Mouse (Mus musculus) left cerebral cortex, postnatal 4 days (tissue): ENCODE results near the gene Tmem135. TPM values are rescaled to one million over a fixed set of nuclear protein-coding genes. Genes with fewer than 3 reads are reported as not detected.

ENCODE experiments used
- DNase-seq: peaks from one replicate; pipeline ENCODE4 v3.0.0-alpha.2; 2022
- intact Hi-C: fragments of 180-260 bp; cut with DNase I; formaldehyde crosslinking; loops from one replicate; pipeline ENCODE4 v1.15.1; 2025
- total RNA-seq, 2 experiments: library from RNA; stranded (reverse); gene quantifications; 2 replicates each; pipeline ENCODE4 v1.2.3; 2021

The Tmem135 gene
- total RNA-seq, 2 experiments from 2014 or later: 49.4 to 54.6 TPM

DNA sequence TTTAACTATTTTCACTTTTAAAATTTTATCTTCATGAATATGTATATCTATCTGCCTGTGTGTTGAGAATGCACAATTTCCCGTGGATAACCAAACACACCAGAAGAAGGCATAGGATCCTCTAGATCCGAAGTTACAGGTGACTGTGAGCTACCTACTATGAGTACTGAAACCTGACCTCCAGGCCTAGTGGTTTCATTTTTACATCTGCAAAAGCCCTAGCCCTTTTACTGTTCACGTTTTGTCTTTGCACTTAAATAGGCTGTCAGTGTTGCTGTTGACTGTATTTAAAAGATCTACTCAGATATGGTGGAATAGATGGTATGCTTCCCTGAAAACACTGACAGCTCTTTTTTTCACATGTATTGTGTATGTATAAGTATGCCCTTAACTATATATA, 197.9 kb downstream of the Tmem135 start:
- intact Hi-C loops: no loop called here
- DNase-seq: no peak

DNA sequence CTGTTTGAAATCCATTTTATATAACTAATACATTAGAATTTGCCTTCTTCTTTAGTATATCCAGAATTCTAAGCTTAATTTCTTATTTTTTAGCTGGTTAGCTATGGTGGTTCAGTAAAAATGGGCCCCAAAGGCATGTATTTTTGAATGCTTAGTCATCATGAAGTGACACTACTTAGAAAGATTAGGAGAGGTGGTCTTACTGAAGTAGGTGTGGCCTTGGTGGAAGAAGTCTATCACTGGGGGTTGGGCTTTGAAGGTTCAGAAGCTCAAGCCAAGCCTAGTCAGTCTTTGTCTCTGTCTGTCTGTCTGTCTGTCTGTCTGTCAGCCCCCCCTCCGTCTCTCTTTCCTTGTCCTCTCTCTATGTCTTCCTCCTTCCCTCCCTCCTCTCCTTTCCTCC, 198.6 kb downstream of the Tmem135 start:
- no peak for DNase-seq
- intact Hi-C loops: no loop called here

DNA sequence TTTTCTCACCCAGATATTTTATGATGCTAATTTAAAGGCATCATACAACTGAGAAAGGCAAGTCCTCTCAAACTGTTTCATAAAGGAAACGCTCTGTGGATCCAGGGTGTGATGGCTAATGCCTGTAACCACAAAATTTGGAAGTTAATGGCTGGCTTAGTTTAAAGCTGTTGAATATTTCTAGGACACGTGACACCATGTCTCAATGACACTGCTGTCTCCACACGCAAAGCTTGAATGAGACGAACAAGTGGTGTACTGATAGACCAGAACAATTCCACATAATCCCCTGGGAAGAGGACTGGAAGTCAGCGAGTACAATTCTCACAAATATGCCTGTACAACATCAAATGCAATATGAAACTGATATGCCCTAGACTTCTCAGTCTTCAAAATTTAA, 200.9 kb downstream of the Tmem135 start:
- no peak for DNase-seq
- intact Hi-C loops: no loop called here

DNA sequence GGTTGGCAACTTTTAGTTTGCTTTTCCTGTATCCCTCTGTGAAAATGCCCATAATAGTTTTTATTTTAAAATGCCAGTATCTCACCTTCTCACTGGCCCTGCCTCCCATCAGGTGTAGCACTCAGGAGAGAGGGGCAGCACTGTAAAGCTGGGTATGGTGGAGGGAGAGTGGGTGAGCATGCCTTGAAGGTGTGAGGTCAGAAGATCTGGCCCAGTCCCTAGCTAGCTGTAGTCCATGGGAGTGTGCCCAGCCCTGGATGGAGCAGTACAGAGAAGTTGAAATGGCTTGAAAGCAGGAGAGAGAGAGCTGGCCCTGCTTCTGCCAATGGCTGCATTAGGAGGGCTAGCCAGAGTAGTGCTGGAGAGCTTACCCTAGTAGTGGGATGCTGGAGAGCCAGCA, 202.1 kb downstream of the Tmem135 start:
- intact Hi-C loops: no loop called here
- no peak for DNase-seq

DNA sequence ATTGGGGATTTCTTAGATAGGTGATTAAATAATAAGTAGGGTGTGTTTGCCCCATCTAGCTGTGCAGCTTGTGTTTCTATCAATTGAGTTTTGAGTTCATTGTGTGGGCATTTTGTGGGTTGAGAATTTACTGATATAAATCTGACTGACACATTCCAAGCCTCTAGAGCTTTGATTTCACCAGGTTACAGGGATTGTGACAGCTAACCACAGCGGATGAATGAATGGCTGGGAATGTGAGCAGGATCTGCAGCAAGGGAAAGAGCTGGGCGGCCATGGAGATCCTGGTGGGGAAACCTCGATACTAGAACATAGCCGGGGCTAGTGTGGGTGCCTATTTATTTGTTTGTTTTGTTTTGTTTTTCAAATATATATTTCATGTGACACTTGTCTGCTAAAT, 205.5 kb downstream of the Tmem135 start:
- DNase-seq: no peak
- intact Hi-C loops: no loop called here

DNA sequence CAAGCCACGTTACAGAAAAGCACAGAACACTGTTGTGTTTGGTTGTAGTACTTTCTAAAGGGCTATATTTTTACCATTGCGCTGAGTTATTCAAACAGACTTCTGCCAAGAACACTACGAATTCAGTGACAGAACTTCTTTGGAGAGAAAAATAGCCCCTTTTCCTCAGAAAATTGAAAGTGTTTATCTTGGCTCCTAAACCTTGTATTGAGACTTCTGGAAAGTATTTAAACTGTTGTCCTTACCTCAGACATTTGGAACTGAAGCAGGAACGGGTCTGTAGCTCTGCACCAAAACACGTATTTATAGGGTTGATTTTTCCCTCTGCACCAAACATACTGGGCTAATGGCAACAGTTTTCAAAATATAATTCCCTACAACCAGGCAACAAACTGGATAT, 210.6 kb downstream of the Tmem135 start:
- no peak for DNase-seq

DNA sequence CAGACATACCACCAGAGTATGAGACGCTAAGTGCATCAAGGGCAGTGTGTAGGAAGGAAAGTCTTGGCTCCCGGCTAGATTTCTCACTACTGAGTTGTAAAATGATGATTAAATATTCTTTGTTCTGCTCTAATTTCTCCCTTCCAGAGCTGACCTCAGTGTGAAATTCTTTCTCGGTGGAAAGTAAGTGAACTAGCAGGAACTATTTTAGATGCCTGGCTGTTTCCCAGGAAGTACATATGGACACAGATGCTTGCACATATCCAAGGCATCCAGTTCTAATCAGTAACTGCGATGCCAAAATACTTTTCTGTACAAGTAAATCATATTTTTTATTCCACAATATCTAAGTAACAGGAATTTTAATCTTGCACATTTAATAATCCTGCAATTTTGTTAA, 220.1 kb downstream of the Tmem135 start:
- intact Hi-C loops: loop anchor here (10.0 kb wide), 1 partner anchor 431 kb away; no protein-coding TSS in a partner anchor
- no peak for DNase-seq

More for the DNA sequence above, 210.6 kb downstream of the Tmem135 start:
- intact Hi-C loops: no loop called here

DNA sequence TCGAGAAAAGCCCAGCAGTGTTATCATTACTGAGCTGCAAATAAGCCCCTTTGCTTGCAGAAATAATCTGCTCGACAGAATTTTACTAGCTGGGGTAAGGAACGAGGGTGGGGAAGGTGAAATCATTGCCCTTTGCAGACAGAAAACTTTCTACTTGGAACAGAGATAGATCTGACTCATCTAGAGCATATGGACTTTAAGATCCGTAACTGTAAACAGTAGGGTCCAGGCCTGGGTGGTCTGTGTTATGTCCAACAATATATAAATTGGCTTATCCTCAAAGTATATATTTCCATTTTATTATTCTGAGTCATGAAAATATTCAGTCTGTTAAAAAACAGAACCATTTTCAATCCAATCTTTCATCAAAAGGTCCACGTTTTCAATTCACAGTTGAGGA, 221.1 kb downstream of the Tmem135 start:
- DNase-seq: no peak
- intact Hi-C loops: loop anchor here (10.0 kb wide), 1 partner anchor 432 kb away; no protein-coding TSS in a partner anchor

DNA sequence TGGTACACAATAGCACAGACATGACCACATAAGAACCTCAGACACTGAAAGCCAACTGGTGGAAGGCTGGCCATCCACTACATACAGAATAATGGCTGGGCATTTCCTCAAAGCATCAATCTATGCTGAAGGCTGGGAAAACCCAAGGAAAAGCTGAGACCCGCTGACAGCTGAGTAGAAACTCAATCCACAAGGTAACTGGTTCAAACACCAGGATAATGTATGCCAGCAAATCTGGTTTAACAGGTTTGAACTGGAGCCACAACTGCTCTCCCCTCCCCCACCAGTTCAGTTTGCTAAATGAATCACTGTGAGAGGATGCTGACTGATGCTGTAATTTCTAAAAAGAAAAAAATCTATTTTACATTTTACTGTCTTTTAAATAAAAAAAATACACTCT, 222.7 kb downstream of the Tmem135 start:
- intact Hi-C loops: loop anchor here (10.0 kb wide), 1 partner anchor 434 kb away; no protein-coding TSS in a partner anchor

DNA sequence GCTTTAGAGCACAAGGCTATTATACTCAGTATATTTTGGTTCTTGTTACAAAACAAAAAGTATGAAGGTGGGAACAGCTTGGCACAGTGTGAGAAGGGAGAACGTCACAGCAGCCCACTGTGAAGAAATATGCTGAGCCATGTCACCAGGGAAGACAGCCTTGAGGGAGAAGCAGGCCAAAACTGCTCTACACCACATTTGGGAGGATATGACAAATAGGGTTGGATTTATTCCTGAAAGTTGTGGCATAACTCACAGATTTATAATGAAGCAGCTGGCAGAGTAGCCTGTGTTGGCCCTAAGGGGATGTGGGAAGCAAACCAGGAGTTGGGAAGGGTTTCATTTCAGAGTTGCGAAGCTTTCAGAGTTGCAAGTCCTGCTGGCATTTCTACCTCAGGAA, 225.4 kb downstream of the Tmem135 start:
- DNase-seq: no peak
- intact Hi-C loops: no loop called here

More for the DNA sequence above, 222.7 kb downstream of the Tmem135 start:
- no peak for DNase-seq

DNA sequence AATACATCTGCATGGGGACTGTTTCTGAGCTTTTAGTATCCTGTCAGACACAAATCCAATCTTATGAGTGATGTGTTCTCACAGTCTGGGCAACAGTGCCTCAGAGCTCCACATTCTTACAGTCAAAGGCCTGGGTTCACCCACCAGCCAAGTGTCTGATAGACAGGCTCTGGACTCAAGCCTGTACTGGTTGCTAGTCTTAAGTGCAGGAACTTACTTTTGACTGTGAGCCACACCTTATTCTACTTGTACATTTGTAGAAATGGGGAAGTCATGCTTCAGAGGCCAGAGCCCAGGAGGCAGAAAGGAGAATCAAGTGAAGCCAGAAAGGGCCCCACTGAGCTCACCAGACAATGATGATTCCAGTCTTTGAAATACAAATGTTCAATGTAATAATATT, 226.1 kb downstream of the Tmem135 start:
- no peak for DNase-seq
- intact Hi-C loops: no loop called here

DNA sequence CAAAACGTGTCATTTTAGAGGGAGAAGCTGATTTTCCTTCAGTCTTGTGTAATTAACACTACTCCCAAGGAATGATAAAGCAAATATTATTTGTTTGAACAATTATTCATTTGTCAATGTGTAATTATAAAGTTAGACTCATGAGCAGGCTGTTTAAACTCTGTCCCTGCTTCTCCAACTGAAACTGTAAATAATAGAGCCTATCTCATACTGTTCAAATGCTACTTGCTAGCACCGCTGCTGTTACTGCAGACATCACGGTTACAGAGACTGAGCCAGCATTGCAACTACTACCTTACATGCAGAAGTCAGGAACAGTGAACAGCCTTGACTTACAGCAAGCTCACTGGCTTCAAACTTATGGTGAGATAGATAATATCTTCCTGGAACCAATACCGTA, 229.6 kb downstream of the Tmem135 start:
- intact Hi-C loops: no loop called here
- DNase-seq: no peak

DNA sequence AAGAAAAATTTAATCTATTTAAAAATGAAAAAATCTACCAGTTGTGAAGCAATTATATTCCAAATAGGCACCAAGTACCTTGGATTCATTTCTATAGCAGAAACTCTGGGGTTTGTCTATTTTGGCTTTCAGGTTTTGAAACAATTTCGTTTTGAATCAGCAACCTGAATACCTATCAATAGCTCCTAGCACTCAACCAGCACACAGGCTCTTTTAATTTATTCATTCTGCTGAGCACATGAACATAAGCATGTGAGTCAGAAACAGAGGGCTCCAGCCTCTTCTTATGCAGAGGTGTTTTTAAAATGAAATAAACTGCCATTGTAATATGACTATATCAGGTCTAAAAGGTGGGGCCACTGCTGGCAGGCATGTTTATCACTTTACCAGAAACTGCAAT, 231.0 kb downstream of the Tmem135 start:
- no peak for DNase-seq
- intact Hi-C loops: no loop called here

DNA sequence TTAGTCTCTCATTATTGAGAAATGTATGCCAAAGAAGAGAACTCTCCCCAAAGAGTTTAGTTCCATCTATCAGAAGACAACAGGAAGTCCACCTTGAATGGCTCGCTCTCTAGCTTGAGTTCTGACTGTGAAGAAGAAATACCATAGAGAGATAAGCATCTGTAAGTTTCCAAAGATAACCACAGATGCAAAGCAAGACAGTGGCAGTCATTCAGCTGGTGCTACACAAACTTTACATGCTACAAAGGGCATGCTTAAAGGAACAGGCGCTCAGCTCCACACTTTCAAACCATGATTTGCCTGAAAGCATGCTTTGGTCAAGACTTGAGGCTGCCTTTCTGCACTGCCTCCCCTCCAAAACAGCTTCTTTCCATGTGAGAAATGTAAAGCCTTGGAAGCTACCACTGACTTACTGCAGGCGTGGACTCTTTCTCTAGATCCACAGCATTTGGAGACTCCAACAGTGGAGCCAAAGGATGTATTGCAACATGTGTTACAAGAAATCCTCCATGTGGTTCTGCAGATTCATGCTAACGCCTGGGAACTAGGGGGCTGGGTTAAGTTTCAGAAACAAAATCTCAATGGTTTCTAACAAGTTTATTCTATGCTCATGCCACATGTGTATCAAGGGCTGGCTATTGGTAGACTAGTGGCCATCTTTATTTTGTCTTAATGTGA, 232.1 kb downstream of the Tmem135 start:
- intact Hi-C loops: no loop called here
- DNase-seq: no peak

DNA sequence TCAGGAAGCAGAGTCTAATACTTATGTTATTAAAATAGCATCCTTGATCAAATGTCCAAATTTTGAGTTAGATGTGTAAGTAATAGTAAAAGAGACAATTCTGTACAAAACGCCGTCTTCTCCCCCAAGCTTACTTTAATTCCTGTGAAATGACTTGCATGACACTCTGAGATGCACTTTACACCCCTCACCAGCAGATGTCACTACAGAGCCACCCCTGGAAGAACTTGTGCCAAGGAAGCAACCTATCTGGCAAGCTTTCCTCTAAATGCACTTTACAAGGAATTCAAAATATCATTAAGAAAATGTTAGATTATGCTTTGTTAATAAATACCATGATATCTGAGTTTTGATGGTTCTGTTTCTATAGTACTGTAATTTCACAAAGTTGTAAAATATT, 235.4 kb downstream of the Tmem135 start:
- intact Hi-C loops: loop anchor here (5.0 kb wide), 1 partner anchor 239 kb away; no protein-coding TSS in a partner anchor
- DNase-seq: peak; percentile 69

DNA sequence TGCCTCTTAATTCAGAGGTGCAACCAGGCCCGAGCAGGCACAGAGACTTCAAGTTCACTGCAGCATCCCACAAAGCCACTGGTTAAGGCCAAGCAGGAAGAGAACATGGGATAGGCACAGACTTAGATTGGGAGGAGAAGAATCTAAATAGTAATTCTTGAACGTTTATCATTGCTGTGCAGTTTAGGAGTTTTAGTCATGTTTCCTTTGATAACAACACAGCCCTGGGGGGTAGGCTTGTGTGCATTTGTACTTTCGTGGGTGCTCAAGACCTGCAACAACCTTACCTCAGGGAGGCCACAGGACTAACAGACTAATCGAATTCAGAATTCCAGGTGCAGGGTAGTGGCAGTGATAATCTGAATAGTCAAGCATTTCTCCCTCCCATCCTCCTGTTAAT, 238.5 kb downstream of the Tmem135 start:
- no peak for DNase-seq
- intact Hi-C loops: loop anchor here (5.0 kb wide), 1 partner anchor 242 kb away; no protein-coding TSS in a partner anchor

DNA sequence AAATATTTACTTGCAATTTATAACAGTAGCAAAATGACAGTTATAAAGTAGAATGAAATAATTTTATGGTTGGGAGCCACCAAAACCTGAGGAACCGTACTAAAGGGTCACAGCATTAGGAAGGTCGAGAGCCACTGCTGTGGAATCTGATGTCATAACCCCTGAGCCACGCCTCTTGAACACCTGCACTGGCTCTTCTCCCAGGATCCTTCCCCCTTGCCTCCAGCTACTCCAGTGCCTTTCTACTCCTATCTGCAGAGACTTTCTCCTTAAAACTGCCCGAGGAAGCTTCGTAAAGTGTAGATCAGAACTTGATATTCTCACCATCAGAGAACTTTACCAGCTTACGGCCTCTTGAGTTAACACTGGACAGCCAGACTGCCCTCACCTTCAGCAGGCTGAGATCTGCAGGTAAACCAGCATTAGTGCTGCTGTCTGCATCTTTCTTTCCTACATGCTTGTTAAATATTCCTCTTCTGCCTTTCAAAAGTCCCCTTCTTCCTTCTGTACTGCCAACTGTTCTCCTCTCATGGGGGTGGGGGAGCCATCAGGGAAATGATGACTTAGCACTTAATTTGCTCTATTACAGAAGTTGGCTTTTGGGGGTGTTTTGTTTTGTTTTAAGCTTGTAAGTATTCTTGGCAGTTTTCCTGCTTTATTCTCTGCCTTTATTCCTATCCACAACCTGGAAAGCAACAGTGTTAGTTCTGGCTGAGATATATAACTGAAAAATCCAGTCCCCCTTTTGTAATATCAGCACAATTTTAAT, 242.2 kb downstream of the Tmem135 start:
- intact Hi-C loops: no loop called here
- no peak for DNase-seq

DNA sequence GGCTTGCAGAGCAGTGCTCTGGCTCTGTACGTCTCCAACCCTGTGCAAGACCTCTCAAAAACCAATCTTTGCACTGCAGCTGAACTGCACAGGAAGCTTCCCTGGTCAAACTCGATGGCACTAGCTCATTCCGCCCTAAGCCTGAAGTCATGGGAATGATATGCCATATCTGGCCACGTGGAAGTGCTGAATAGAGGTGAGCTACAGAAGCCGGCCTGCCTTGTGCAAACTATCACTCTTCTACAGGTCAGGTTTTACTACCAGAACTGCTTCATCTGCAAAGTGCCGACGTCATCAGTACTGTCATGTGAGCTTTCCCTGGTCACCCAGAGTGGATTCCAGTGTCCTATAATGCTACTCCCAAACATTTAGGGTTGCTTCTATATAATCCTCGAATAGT, 246.7 kb downstream of the Tmem135 start:
- no peak for DNase-seq
- intact Hi-C loops: no loop called here

DNA sequence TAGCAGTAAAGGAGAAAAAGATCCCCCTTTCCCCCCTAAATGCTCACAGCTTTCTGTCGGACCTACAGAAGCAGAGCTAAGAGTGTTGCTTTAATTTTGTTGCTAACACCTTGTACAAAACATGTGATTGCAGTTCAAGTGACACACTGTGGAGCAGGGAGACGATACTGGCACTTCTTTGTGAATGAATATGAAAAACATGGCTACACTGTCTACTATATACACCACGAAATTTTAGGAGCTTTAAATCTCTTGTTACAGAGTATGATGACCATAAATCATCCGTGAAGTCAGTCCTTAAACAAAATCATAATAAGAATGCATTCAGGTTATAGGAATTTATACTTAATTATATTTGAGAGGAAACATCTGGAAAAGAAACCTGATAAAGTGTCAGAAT, 247.4 kb downstream of the Tmem135 start:
- no peak for DNase-seq
- intact Hi-C loops: no loop called here

DNA sequence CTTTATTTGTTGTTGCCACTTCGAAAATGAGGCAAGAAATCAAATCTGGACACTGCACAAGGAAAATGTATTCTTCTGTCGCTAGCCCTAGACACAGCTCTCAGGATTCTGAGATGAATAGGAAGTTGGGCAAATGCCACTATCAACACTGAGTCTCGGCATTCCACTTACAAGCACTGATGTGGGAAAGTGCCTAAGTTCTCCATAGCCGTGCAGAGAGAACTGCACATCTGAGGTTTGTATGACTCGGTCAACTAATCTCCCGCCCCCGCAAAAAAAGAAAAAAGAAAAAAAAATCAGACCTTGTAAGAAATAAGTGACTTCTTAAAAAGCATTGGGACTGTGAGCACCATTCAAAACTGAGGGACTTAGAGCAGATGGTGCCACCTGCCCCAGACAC, 248.3 kb downstream of the Tmem135 start:
- no peak for DNase-seq
- intact Hi-C loops: no loop called here

DNA sequence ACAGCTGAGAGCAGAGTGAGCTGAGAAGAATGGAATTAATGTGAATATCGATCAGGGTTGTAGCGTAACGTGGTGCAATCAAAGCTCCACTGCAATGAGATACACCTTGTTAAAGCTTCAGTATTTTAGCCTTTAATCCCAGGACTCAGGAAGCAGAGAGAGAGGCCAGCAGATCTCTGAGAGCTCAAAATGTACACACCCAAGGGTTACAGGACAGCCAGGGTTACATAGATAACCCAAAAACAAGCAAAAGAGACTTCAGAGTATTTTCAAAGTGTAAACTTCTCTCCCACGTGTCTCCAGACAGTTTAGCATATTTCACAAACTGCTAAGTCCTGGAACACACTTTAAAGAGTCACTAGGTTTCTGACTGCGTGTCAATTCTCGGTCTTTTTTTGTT, 248.8 kb downstream of the Tmem135 start:
- intact Hi-C loops: no loop called here
- DNase-seq: no peak

DNA sequence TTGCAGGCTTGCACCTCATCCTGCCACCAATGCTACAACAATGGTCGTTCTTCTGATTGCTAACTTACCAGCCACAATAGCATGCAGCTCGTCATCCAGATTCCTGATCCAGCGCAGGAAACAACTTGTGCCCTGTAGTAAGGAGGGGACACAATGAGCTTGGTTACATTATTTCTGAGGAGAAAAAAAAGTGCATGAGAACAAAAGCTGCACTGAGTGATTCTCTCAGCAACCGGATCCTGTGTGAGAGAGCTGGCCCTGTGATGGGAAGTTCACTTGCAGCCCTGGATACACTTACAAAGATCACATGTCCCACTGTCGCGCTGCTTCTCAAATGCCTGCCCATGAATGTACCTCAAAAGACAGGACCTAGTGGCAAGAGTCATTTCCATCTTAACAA, 252.7 kb downstream of the Tmem135 start:
- DNase-seq: no peak
- intact Hi-C loops: no loop called here
